Mouse (Mus musculus) forebrain, embryonic 14.5 days (tissue): ENCODE results near the gene Lce3a. TPM values are rescaled to one million over a fixed set of nuclear protein-coding genes. Genes with fewer than 3 reads are reported as not detected.

ENCODE experiments used
- ATAC-seq: fragments of 200-750 bp; cut with Nextera tagmentation; 2 replicates; pipeline ENCODE4 v1.8.0; 2017; ENCODE audit warnings: mild to moderate bottlenecking, moderate library complexity
- DNase-seq: peaks from one replicate; pipeline ENCODE4 v3.0.0-alpha.2; 2015; ENCODE audit warnings: low spot score
- H3K27ac ChIP-seq: fragments of 300-500 bp; sonication (generic); 2 replicates; pipeline ENCODE4 v1.5.1; 2014; ENCODE audit warnings: low read depth, mild to moderate bottlenecking, control low read depth, low read length, moderate library complexity
- H3K27me3 ChIP-seq: fragments of 300-500 bp; sonication (generic); replicated peaks from 2 replicates; pipeline ENCODE4 v1.6.1; 2014; ENCODE audit warnings: low read length, control low read depth, mixed read lengths; ENCODE audit not compliant: control insufficient read depth, insufficient read depth
- H3K36me3 ChIP-seq: fragments of 300-500 bp; sonication (generic); 2 replicates; pipeline ENCODE4 v1.6.1; 2014; ENCODE audit warnings: low read length, control low read depth; ENCODE audit not compliant: control insufficient read depth, insufficient read depth
- H3K4me1 ChIP-seq: fragments of 300-500 bp; sonication (generic); 2 replicates; pipeline ENCODE4 v1.6.1; 2014; ENCODE audit warnings: antibody characterized with exemption, low read length, control low read depth; ENCODE audit not compliant: control insufficient read depth, insufficient read depth
- H3K4me2 ChIP-seq: fragments of 300-500 bp; sonication (generic); 2 replicates; pipeline ENCODE4 v1.6.1; 2014; ENCODE audit warnings: mild to moderate bottlenecking, control low read depth, low read length
- H3K4me3 ChIP-seq: fragments of 300-500 bp; sonication (generic); 2 replicates; pipeline ENCODE4 v1.5.1; 2014; ENCODE audit warnings: low read depth, low read length, control low read depth
- H3K9ac ChIP-seq: fragments of 300-500 bp; sonication (generic); 2 replicates; pipeline ENCODE4 v1.6.1; 2014; ENCODE audit warnings: mild to moderate bottlenecking, low read length, control low read depth, moderate library complexity
- H3K9me3 ChIP-seq: fragments of 300-500 bp; sonication (generic); replicated peaks from 2 replicates; pipeline ENCODE4 v1.6.1; 2016; ENCODE audit warnings: low read length, control low read depth, mixed read lengths; ENCODE audit not compliant: control insufficient read depth
- WGBS: fragments of 180-500 bp; shearing (Covaris S2); extraction: QIAGEN DNeasy Blood & Tissue Kit; methylation state at CpG from one replicate; pipeline ENCODE4 v1.1.7; 2014; 5-methylcytosine and 5-hydroxymethylcytosine counted together
- polyA plus RNA-seq: library from polyadenylated mRNA; unstranded; fragments of >200 nt; fragmentation: Nextera tagmentation; extraction: Ambion mirVana; gene quantifications from 2 replicates; pipeline ENCODE4 v1.2.1, GENCODE M21; 2014

Lce3a gene
- not detected in 2 replicates for polyA plus RNA-seq

DNA sequence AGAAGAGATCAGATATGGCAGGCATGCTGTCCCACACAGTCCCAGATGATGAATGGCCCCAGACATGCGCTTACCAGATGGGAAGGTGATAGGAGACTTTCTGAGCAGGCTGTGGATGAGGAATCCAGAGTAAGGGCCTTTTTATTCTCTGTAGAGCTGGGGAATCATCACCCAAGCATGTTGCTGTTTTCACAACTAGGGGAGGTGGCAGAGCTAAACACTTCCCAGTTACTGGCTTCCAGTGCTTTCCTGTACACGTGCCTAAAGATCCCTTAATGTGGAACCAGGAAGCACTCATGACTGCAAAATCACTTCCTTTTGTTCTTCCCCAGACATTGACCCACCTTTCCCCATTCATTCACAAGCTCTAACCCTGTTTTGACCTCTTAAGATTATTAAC is at the start of gene Lce3a:
TSS of gene Lce3a (minus strand) at position 101 of the 400 bp plus-strand sequence.
- no peak within 1 kb of the TSS for H3K27ac ChIP-seq
- no peak for ATAC-seq
- H3K9me3 ChIP-seq = no peaks in the 10 kb centered on the region
- H3K36me3 ChIP-seq = no peaks in the 10 kb centered on the region
- no peaks in the 10 kb centered on the region for H3K27me3 ChIP-seq
- WGBS = 74% methylated on average over 2 of the region's 2 CpGs
- no peaks in the 10 kb centered on the region for H3K4me1 ChIP-seq
- DNase-seq = no peak
- no peak within 1 kb of the TSS for H3K4me3 ChIP-seq
- H3K9ac ChIP-seq = no peak within 1 kb of the TSS
- H3K4me2 ChIP-seq = no peak within 1 kb of the TSS

- Histone ChIP-seq H3K27ac (no peak within 1 kb of the TSS), H3K4me3 (no peak within 1 kb of the TSS), H3K9ac (no peak within 1 kb of the TSS), H3K4me2 (no peak within 1 kb of the TSS), H3K4me1 (no peaks in the 10 kb centered on the region), H3K9me3 (no peaks in the 10 kb centered on the region), H3K36me3 (no peaks in the 10 kb centered on the region), H3K27me3 (no peaks in the 10 kb centered on the region)
- no peak for DNase-seq
- 93% methylated on average over 2 of the region's 2 CpGs for WGBS
- no peak for ATAC-seq
Observed at GRCm38 (mm10) chr3:92966761-92967160, 40.7 kb upstream of the Lce3a start, which contains the start of gene Lce3e. Lce3e (plus strand) TSS chr3:92967061.

- Histone ChIP-seq H3K4me2 (no peak within 1 kb of the TSS), H3K9me3 (no peaks in the 10 kb centered on the region), H3K4me1 (no peaks in the 10 kb centered on the region), H3K9ac (no peak within 1 kb of the TSS), H3K27ac (no peak within 1 kb of the TSS), H3K4me3 (no peak within 1 kb of the TSS), H3K36me3 (no peaks in the 10 kb centered on the region), H3K27me3 (no peaks in the 10 kb centered on the region)
- ATAC-seq (no peak), DNase-seq (no peak)
- 92% methylated on average over 1 of the region's 1 CpGs for WGBS
Observed at GRCm38 (mm10) chr3:92957090-92957489, 31.1 kb upstream of the Lce3a start, which contains the start of gene Lce3d. Lce3d (plus strand) TSS chr3:92957390.

- Histone ChIP-seq H3K36me3 (no peaks in the 10 kb centered on the region), H3K9me3 (no peaks in the 10 kb centered on the region), H3K4me2 (no peak within 1 kb of the TSS), H3K9ac (no peak within 1 kb of the TSS), H3K4me3 (no peak within 1 kb of the TSS), H3K27me3 (no peaks in the 10 kb centered on the region), H3K4me1 (no peaks in the 10 kb centered on the region), H3K27ac (no peak within 1 kb of the TSS)
- WGBS = 79% methylated on average over 1 of the region's 1 CpGs
- DNase-seq (no peak), ATAC-seq (no peak)
Observed at GRCm38 (mm10) chr3:92944186-92944585, 18.2 kb upstream of the Lce3a start, which contains the start of gene Lce3c. Lce3c (plus strand) TSS chr3:92944486.

DNA sequence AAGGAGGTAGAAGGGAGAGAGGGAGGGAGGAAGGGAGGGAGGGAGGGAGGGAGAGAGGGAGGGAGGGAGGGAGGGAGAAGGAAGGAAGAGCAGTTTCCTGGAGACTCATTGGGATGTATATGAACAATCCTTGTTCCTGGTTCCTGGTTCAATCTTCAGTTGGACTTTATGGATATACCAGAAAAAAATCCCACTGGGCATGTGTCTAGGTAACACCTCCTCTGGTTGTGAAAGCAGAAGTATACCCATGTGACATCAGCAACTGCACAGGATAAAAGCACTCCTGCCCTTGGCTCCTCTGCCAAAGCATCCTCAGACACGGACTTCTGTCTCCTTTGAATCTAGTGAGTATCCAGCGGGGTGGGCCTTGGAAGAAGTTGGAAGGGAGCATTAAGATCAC is 6.6 kb upstream of the Lce3a start, which contains the start of gene Lce3b:
TSS of gene Lce3b (plus strand) at position 301 of the 400 bp plus-strand sequence.
- WGBS = 60% methylated on average over 2 of the region's 2 CpGs
- no peak for ATAC-seq

DNA sequence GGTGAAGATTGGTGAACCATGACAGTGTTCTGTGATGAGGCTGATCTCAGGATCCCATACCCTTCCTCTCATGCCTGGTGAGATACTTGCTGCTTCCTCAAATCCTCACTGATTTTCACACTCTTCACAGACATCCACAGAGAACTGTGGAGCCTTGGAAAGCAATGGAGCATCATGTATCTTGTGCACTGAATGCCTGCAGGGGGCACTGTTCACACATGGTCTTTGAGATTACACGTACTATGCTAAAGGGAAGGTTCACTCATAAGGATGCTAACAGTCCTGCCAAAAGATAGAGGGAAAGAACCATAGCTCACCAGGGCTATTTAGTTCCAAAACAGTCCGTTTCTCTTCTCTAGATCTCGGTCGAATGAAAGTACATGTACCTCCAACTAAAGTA is 5.7 kb downstream of the Lce3a start:
- no peak overlapping the region for H3K4me3 ChIP-seq
- H3K4me1 ChIP-seq = no peaks in the 10 kb centered on the region
- H3K27ac ChIP-seq = no peak overlapping the region
- no peak for ATAC-seq
- no peak overlapping the region for H3K9ac ChIP-seq
- H3K4me2 ChIP-seq = no peak overlapping the region
- H3K36me3 ChIP-seq = no peaks in the 10 kb centered on the region
- DNase-seq = peak; percentile 51
- H3K27me3 ChIP-seq = no peaks in the 10 kb centered on the region
- no peaks in the 10 kb centered on the region for H3K9me3 ChIP-seq
- 66% methylated on average over 4 of the region's 4 CpGs for WGBS

More for the DNA sequence above, 6.6 kb upstream of the Lce3a start, which contains the start of gene Lce3b:
- Histone ChIP-seq H3K4me1 (no peaks in the 10 kb centered on the region), H3K4me3 (no peak within 1 kb of the TSS), H3K9me3 (no peaks in the 10 kb centered on the region), H3K27ac (no peak within 1 kb of the TSS), H3K4me2 (no peak within 1 kb of the TSS), H3K9ac (no peak within 1 kb of the TSS), H3K27me3 (no peaks in the 10 kb centered on the region), H3K36me3 (no peaks in the 10 kb centered on the region)
- no peak for DNase-seq

DNA sequence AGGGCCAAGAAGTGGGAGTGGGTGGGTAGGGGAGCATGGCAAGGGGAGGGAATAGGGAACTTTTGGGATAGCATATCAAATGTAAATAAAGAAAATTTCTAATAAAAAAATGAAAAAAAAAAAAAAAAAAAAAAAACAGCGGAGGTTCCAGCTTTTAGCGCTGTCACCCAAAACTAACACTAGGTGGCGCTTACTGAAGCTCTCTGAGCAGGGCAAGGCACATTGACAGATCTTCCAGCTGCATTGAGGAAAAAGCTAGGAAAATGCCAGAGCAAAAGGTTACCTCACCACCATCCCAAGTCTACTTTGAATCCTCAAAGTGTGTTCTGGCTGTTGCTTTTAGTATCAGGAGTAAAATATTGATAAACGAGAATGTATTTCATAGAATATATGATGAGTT is 18.5 kb downstream of the Lce3a start:
- no peak overlapping the region for H3K27ac ChIP-seq
- H3K9ac ChIP-seq = no peak overlapping the region
- no peaks in the 10 kb centered on the region for H3K36me3 ChIP-seq
- DNase-seq = peak; percentile 74
- H3K4me2 ChIP-seq = no peak overlapping the region
- no peaks in the 10 kb centered on the region for H3K4me1 ChIP-seq
- 33% methylated on average over 4 of the region's 4 CpGs for WGBS
- H3K27me3 ChIP-seq = no peaks in the 10 kb centered on the region
- 0 out of 2 replicates have a peak, but pooled peaks have one; percentile 54 for ATAC-seq
- H3K9me3 ChIP-seq = no peaks in the 10 kb centered on the region
- H3K4me3 ChIP-seq = no peak overlapping the region

GRCm38 (mm10) chr3:92905182-92905581 is 20.8 kb downstream of the Lce3a start:
- no peak overlapping the region for H3K9ac ChIP-seq
- H3K4me3 ChIP-seq = no peak overlapping the region
- no peaks in the 10 kb centered on the region for H3K9me3 ChIP-seq
- H3K36me3 ChIP-seq = no peaks in the 10 kb centered on the region
- WGBS = 54% methylated on average over 3 of the region's 3 CpGs
- no peaks in the 10 kb centered on the region for H3K27me3 ChIP-seq
- ATAC-seq (no peak), DNase-seq (peak; percentile 1)
- H3K4me2 ChIP-seq = no peak overlapping the region
- H3K4me1 ChIP-seq = no peaks in the 10 kb centered on the region
- H3K27ac ChIP-seq = no peak overlapping the region

DNA sequence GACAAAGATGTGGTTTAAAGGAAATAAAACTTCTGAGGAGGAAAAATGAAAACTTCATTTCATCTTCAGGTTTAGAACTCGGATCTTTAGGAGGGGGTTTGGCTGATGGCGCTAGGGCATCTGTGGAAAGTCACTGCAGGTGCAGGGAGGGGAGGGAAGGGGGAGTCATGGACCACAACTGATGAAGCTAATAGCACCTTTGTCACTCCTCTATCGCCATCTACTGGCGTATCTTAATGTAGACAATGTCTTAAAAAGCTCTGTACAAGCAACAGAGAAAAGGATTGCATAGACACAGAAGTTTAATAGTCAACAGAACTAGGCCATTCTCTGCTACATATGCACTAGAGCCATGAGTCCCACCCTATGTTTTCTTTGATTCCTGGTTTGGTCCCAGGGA is 22.4 kb downstream of the Lce3a start:
- 31% methylated on average over 4 of the region's 4 CpGs for WGBS
- Histone ChIP-seq H3K27ac (no peak overlapping the region), H3K4me3 (no peak overlapping the region), H3K27me3 (no peaks in the 10 kb centered on the region), H3K9ac (no peak overlapping the region), H3K36me3 (no peaks in the 10 kb centered on the region), H3K4me1 (no peaks in the 10 kb centered on the region), H3K4me2 (no peak overlapping the region), H3K9me3 (no peaks in the 10 kb centered on the region)
- DNase-seq (peak; percentile 53), ATAC-seq (0 out of 2 replicates have a peak, but pooled peaks have one; percentile 29)
